Mouse (Mus musculus) G1E (cell line): ENCODE data around the gene Drc3.

Experiments
- CTCF ChIP-seq: IDR thresholded peaks from 2 replicates; pipeline ENCODE4 v1.5.1; 2012; ENCODE audit warnings: low read depth, low read length, inconsistent platforms, mixed read lengths
- GATA1 ChIP-seq: IDR thresholded peaks from 2 replicates; pipeline ENCODE4 v1.6.1; 2012; ENCODE audit warnings: borderline replicate concordance, low read length, inconsistent platforms, mixed read lengths
- GATA2 ChIP-seq: IDR thresholded peaks from 2 replicates; pipeline ENCODE4 v1.6.1; 2012; ENCODE audit warnings: low read depth, low read length, inconsistent platforms, borderline replicate concordance
- POLR2AphosphoS5 ChIP-seq: IDR thresholded peaks from 2 replicates; pipeline ENCODE4 v1.6.1; 2012; ENCODE audit warnings: low read depth, low read length, inconsistent platforms; ENCODE audit not compliant: insufficient replicate concordance
- TAL1 ChIP-seq: conservative IDR thresholded peaks from 2 replicates; pipeline ENCODE4 v1.6.1; 2012; ENCODE audit warnings: low read depth, low read length, inconsistent platforms, mixed read lengths

GRCm38 (mm10) chr11:60316250-60316649 is 36.9 kb upstream of the Drc3 start:
- TF ChIP-seq CTCF, result no peak
- TF ChIP-seq POLR2AphosphoS5, result no peak
- no peak for TF ChIP-seq GATA1
- no peak for TF ChIP-seq TAL1
- TF ChIP-seq GATA2, result no peak
